Mouse (Mus musculus): ENCODE results near the gene Nat8f3. TPM values are rescaled to one million over a fixed set of nuclear protein-coding genes. Genes with fewer than 3 reads are reported as not detected.

The Nat8f3 gene
- polyA plus RNA-seq (2012; rRNA removed): 0.04 TPM in 1 of 2 replicates, not detected in the other

DNA sequence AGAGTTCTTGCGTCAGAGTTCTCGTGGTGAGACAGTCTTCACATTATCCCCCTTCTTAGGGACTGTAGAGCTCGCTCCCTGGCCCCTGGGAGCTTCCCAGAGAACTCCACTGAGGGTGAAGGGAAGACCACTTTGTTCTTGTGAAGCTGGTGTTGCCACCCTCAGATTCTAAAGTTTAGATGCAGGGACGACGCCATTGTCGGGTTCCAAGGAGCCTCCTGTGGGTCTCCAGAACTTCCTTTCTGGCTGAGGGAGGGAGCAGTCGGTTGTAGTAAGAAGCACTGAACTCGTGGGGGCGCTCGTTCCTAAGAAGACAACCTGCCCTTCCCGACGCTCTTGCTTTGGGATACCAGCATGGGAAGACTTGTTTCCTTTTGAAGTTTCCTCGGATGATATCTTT lies at the start of gene Nat8f3:
TSS of gene Nat8f3 (minus strand) at position 223 of the 400 bp plus-strand sequence.

DNA sequence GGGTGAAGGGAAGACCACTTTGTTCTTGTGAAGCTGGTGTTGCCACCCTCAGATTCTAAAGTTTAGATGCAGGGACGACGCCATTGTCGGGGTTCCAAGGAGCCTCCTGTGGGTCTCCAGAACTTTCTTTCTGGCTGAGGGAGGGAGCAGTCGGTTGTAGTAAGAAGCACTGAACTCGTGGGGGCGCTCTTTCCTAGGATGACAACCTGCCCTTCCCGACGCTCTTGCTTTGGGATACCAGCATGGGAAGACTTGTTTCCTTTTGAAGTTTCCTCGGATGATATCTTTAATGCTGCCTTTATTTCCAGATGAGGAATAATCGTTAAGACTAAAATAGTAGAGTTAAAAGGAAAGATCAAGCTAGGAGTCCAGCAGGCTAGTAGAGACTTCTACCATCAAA lies 52.4 kb downstream of the Nat8f3 start, which contains the start of gene Nat8f7:
TSS of gene Nat8f7 (minus strand) at position 101 of the 400 bp plus-strand sequence.

Other genes starting within 250 kb of the Nat8f3 start
- 1.0 and 1.1 TPM in 2 replicates for gene Alms1, start 178.2 kb downstream of the Nat8f3 start, polyA plus RNA-seq (2012; rRNA removed)
- gene Nat8f7, start 52.5 kb downstream of the Nat8f3 start, polyA plus RNA-seq (2012; rRNA removed): 0.01 and 0.02 TPM in 2 replicates
- 0.06 TPM in 1 of 2 replicates, not detected in the other for gene Nat8f6, start 55.2 kb upstream of the Nat8f3 start, polyA plus RNA-seq (2012; rRNA removed)
- 0.02 TPM in 1 of 2 replicates, not detected in the other for gene Nat8f5, start 55.2 kb upstream of the Nat8f3 start, polyA plus RNA-seq (2012; rRNA removed)
- gene Nat8, start 66.3 kb upstream of the Nat8f3 start, polyA plus RNA-seq (2012; rRNA removed): 0.03 and 0.12 TPM in 2 replicates
- gene Nat8f2, start 103.4 kb upstream of the Nat8f3 start, polyA plus RNA-seq (2012; rRNA removed): 0.15 and 0.24 TPM in 2 replicates
- 2.3 and 2.4 TPM in 2 replicates for gene Nat8f4, start 139.1 kb upstream of the Nat8f3 start, polyA plus RNA-seq (2012; rRNA removed)
- gene Tprkb, start 146.1 kb upstream of the Nat8f3 start, polyA plus RNA-seq (2012; rRNA removed): 21.2 and 23.1 TPM in 2 replicates
- gene Nat8f1, start 149.9 kb upstream of the Nat8f3 start, polyA plus RNA-seq (2012; rRNA removed): 73.5 and 78.9 TPM in 2 replicates
- 19.2 and 20.3 TPM in 2 replicates for gene Dusp11, start 195.9 kb upstream of the Nat8f3 start, polyA plus RNA-seq (2012; rRNA removed)